Mouse (Mus musculus) ES-Bruce4 (cell line): ENCODE data around the gene F2r.

Source experiments
- CTCF ChIP-seq: IDR thresholded peaks from one replicate; pipeline ENCODE4 v1.8.1; 2011; ENCODE audit warnings: low read depth, low read length
- POLR2A ChIP-seq: IDR thresholded peaks from one replicate; pipeline ENCODE4 v1.8.1; 2011; ENCODE audit warnings: low read length; ENCODE audit not compliant: insufficient read depth

DNA sequence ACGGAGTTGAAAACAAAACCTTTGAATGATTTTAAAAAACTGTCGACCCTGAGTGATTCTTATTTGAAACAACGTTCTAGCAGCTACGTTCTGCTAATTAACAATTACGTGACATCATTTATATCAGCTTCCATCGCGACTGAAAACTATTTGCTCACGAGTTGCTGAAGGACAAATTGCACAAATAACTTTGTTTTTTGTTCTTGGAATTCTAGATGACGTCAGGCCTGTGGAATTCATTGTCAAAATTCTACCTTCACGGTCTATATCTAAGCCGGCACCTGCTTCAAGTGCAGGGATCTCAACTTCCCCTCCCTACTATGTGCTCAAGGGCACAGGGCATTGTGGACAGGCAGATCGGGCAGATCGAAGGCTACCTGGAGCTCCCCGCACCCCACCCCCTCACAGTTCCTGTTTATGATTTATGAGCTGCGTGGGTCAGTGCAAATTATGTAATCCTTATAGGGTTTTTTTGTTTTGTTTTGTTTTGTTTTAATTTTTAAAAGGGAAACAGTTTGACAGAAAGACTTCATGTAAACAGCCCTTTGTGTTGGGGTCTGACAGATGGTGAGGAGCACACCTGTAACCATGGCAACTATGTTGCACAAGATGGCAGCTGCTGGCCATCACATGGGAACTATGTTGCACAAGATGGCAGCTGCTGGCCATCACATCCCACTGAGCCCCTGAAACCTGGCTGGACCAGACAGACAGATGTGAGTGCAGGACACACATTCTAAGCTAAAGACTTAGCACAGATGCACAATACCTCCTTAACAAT lies 21.2 kb upstream of the F2r start:
- TF ChIP-seq CTCF: no peak
- no peak for TF ChIP-seq POLR2A
